Comparison of ENCODE assay signal across 11 mouse cellular contexts in the genomic region with DNA sequence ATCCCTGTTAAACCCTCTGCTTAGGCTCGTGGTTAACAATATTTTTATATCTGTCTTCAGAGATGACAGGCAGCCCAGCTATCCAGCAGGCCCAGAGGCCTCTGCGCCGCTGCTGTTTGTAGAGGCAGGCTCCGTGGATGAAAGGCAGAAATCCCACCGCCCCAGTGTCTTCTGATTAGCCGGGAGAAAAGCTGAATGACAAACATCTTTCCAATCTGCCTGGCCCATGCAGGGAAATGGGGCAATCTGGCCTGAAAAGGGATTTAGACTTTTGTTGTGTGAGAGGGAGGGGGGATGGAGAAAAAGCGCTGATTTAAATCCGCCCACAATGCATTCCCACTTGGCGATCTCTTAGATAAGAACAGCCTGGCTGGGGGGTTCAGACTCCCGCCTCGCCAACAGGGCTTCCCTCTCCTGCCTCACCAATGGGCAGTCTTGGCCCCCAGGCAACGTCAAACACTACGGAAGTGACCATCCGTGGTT.
A peak's percentile ranks its signal among the peaks of the same experiment; 100 is the strongest.
DNase-seq lines count a peak whose midpoint lies in the region; ATAC-seq lines count a peak whose summit lies in the region.
"Had no signal": no experiment of that assay in that cellular context is flagged by ENCODE, and none has a peak within 500 bp of the region (broad histone marks: within the 10 kb centered on the region; RNA-seq: fewer than 3 reads in every experiment).

No protein-coding gene starts in this region.

- H3K27ac ChIP-seq in embryonic facial prominence, embryonic 14.5 days (replicated peaks; ENCODE audit: low read depth, low read length), result no peak overlapping the region
- no peak overlapping the region for H3K27ac ChIP-seq in hindbrain, embryonic 15.5 days (replicated peaks)
- H3K27ac ChIP-seq in neural tube, embryonic 12.5 days, result no peak overlapping the region
- H3K27ac ChIP-seq: macrophage had no signal

- DNase-seq in heart, adult 11 months, result peak; percentile 71
- DNase-seq in heart, postnatal 4 days, result no peak
- no peak for DNase-seq in embryonic facial prominence, embryonic 14.5 days (ENCODE audit: low spot score)
- no peak for DNase-seq in B cell, adult 2 months
- no peak for DNase-seq in urinary bladder, adult 2 months (ENCODE audit: low spot score)
- no peak for DNase-seq in lung, postnatal 4 days
- DNase-seq: cerebellum, adult 18-20 months; kidney, adult 2 months had no signal

- 22% methylated on average over 14 of the region's 14 CpGs for WGBS in embryonic facial prominence, embryonic 14.5 days
- 10% methylated on average over 14 of the region's 14 CpGs for WGBS in hindbrain, embryonic 15.5 days
- 19% methylated on average over 14 of the region's 14 CpGs for WGBS in neural tube, embryonic 12.5 days

- no peak for ATAC-seq in embryonic facial prominence, embryonic 14.5 days (ENCODE audit: low read depth)
- peak; percentile 38; the same call in 1 of the 2 replicates for ATAC-seq in hindbrain, embryonic 15.5 days (ENCODE audit: low FRiP score, low read depth)
- no peak for ATAC-seq in neural tube, embryonic 12.5 days (ENCODE audit: low FRiP score, low read depth)

- no peaks in the 10 kb centered on the region for H3K36me3 ChIP-seq in embryonic facial prominence, embryonic 14.5 days (ENCODE audit: control insufficient read depth, insufficient read depth, low read length)
- no peaks in the 10 kb centered on the region for H3K36me3 ChIP-seq in hindbrain, embryonic 15.5 days
- H3K36me3 ChIP-seq in neural tube, embryonic 12.5 days, result no peaks in the 10 kb centered on the region

- H3K9me3 ChIP-seq in embryonic facial prominence, embryonic 14.5 days (ENCODE audit: control insufficient read depth, low read length), result no peaks in the 10 kb centered on the region
- H3K9me3 ChIP-seq in hindbrain, embryonic 15.5 days, result no peaks in the 10 kb centered on the region
- H3K9me3 ChIP-seq in neural tube, embryonic 12.5 days, result no peaks in the 10 kb centered on the region

- H3K27me3 ChIP-seq in embryonic facial prominence, embryonic 14.5 days (replicated peaks; ENCODE audit: control insufficient read depth, insufficient read depth, low read length), result no peaks in the 10 kb centered on the region
- H3K27me3 ChIP-seq in hindbrain, embryonic 15.5 days, result no peaks in the 10 kb centered on the region
- no peaks in the 10 kb centered on the region for H3K27me3 ChIP-seq in neural tube, embryonic 12.5 days (replicated peaks)

- H3K4me1 ChIP-seq in embryonic facial prominence, embryonic 14.5 days (ENCODE audit: control insufficient read depth, insufficient read depth, low read length), result peaks cover 6% of the 10 kb centered on the region; the same call in 1 of the 2 replicates
- H3K4me1 ChIP-seq in hindbrain, embryonic 15.5 days (replicated peaks), result peaks cover 22% of the 10 kb centered on the region
- peaks cover 10% of the 10 kb centered on the region; the same call in 1 of the 2 replicates for H3K4me1 ChIP-seq in neural tube, embryonic 12.5 days

- 0 out of 2 replicates have a peak overlapping the region, but pooled peaks have one; percentile 21 for H3K4me2 ChIP-seq in embryonic facial prominence, embryonic 14.5 days (ENCODE audit: low read depth, low read length)
- H3K4me2 ChIP-seq in hindbrain, embryonic 15.5 days, result 0 out of 2 replicates have a peak overlapping the region, but pooled peaks have one; percentile 11
- peak overlapping the region; percentile 27; the same call in 1 of the 2 replicates for H3K4me2 ChIP-seq in neural tube, embryonic 12.5 days (replicated peaks)

- no peak overlapping the region for H3K4me3 ChIP-seq in embryonic facial prominence, embryonic 14.5 days (ENCODE audit: low read depth, low read length)
- H3K4me3 ChIP-seq in hindbrain, embryonic 15.5 days, result no peak overlapping the region
- H3K4me3 ChIP-seq in neural tube, embryonic 12.5 days, result no peak overlapping the region

- H3K9ac ChIP-seq in embryonic facial prominence, embryonic 14.5 days (ENCODE audit: low read depth, low read length), result peak overlapping the region; percentile 1; the same call in 1 of the 2 replicates
- H3K9ac ChIP-seq in hindbrain, embryonic 15.5 days, result no peak overlapping the region
- H3K9ac ChIP-seq in neural tube, embryonic 12.5 days, result no peak overlapping the region
